20 mouse cellular contexts compared by ENCODE assay signal in the genomic region with DNA sequence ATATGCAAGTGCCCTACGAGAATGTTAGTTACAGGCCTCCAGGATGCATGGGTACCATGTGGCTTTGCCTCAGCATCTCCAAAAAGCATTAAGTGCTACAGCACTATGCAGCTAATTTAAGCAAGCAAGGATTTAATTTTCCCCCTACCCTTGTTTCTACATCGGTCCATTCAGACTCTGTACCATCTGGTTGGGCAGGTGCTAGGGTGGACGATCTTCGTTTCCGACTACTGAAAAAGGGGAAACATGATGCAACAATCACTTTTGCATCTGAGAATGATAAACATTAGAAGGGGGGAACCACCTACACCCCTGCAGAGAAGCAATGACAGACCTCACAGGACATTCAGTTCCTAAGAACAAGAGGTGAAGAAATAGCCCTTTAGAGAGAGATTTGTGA. TPM values are rescaled to one million over a fixed set of nuclear protein-coding genes. Genes with fewer than 3 reads are reported as not detected.
DNase-seq lines count a peak whose midpoint lies in the region; ATAC-seq and TF ChIP-seq lines count a peak whose summit lies in the region.
"Had no signal": no experiment of that assay in that cellular context is flagged by ENCODE, and none has a peak within 500 bp of the region (broad histone marks: within the 10 kb centered on the region; RNA-seq: fewer than 3 reads in every experiment).

No protein-coding gene starts in this region.

- peaks cover 78% of the 10 kb centered on the region for H3K4me1 ChIP-seq in G1E (ENCODE audit: insufficient read depth, low read depth, low read length)

- no peak for TF ChIP-seq CTCF in G1E (IDR thresholded peaks at IDR 0.05; ENCODE audit: low read depth, low read length)

- ATAC-seq in G1E (ENCODE audit: extremely low read depth, insufficient number of reproducible peaks, low FRiP score, poor library complexity, severe bottlenecking) = no peak
- peak; percentile 35 for ATAC-seq in granulocyte monocyte progenitor cell, adult 5-6 weeks (replicated peaks; ENCODE audit: poor library complexity, severe bottlenecking)
- ATAC-seq: activated CD4-positive, CD25-positive, alpha-beta regulatory T cell, adult 4 months; forebrain, embryonic 13.5 days; forebrain, embryonic 15.5 days; forebrain, postnatal 0 days; Patski had no signal

- peak; percentile 59 for DNase-seq in heart, adult 11 months
- DNase-seq in heart, adult 8-10 months (ENCODE audit: low spot score) = no peak
- DNase-seq in A20 (ENCODE audit: low read depth, low spot score) (peak; percentile 54), G1E (ENCODE audit: low spot score) (no peak)
- no peak for DNase-seq in ovary, postnatal 14 days (ENCODE audit: low spot score)
- no peak for DNase-seq in neural tube, embryonic 10.5 days (ENCODE audit: extremely low spot score, low spot score)
- DNase-seq: adrenal gland, adult 8-10 months; cerebellum, adult 11-12 months; cerebellum, adult 2 months; cerebellum, adult 9-10 months; cerebellum, postnatal 10 days; cerebellum, postnatal 25 days; forebrain, postnatal 0 days had no signal

- peaks cover 66% of the 10 kb centered on the region for H3K36me3 ChIP-seq in G1E (replicated peaks)

- no peaks in the 10 kb centered on the region for H3K9me3 ChIP-seq in G1E (replicated peaks)
- H3K9me3 ChIP-seq: embryonic facial prominence, embryonic 10.5 days; embryonic facial prominence, embryonic 12.5 days; forebrain, embryonic 13.5 days; forebrain, embryonic 15.5 days had no signal

- peak overlapping the region; percentile 13; the same call in 1 of the 2 replicates for H3K4me3 ChIP-seq in G1E (ENCODE audit: low read depth, low read length)
- H3K4me3 ChIP-seq: embryonic facial prominence, embryonic 10.5 days; embryonic facial prominence, embryonic 12.5 days; forebrain, embryonic 13.5 days; forebrain, embryonic 15.5 days had no signal

- no peaks in the 10 kb centered on the region for H3K27me3 ChIP-seq in G1E (ENCODE audit: insufficient read depth, low read length)
- H3K27me3 ChIP-seq: embryonic facial prominence, embryonic 12.5 days; forebrain, embryonic 13.5 days; forebrain, embryonic 15.5 days; Patski had no signal

RNA-seq across cellular contexts. Expression of a gene that starts 5.1 kb away (rescaled TPM):
- total RNA-seq in heart, adult 8-10 months (2022) = 1,000 to 10,000 TPM; 1,398 to 1,706 (median 1,515) TPM
- 2,957 and 3,127 TPM in 2 replicates for total RNA-seq in G1E (2014; fragmentation: Nextera tagmentation)
- total RNA-seq in G1E (2017) = 4,483 and 5,713 TPM in 2 replicates
- polyA plus RNA-seq in G1E (2012) = 43,340 and 52,062 TPM in 2 replicates
- 3,366 and 4,270 TPM in 2 replicates for total RNA-seq in granulocyte monocyte progenitor cell, adult 5-6 weeks (2014; fragmentation: Nextera tagmentation)
- total RNA-seq in granulocyte monocyte progenitor cell, adult 5-6 weeks (2017) = 4,896 and 5,913 TPM in 2 replicates

RNA-seq across cellular contexts. Expression of a gene that starts 27.1 kb away (rescaled TPM):
- 1 to 10 TPM in 3 of 4 experiments, under 1 TPM in 1; 0.56 to 2.3 (median 1.4) TPM for total RNA-seq in heart, adult 8-10 months (2022)
- total RNA-seq in G1E (2014; fragmentation: Nextera tagmentation) = 280 and 288 TPM in 2 replicates
- total RNA-seq in G1E (2017) = 188 and 271 TPM in 2 replicates
- polyA plus RNA-seq in G1E (2012) = 36.0 and 48.7 TPM in 2 replicates
- 32.7 and 46.7 TPM in 2 replicates for total RNA-seq in granulocyte monocyte progenitor cell, adult 5-6 weeks (2014; fragmentation: Nextera tagmentation)
- total RNA-seq in granulocyte monocyte progenitor cell, adult 5-6 weeks (2017) = 146 and 173 TPM in 2 replicates

Comparison
In these comparisons a context has a peak if more than half of its experiments do, and no peak if none do; other contexts are left out.
1. DNase-seq: peak in heart, adult 11 months (single experiment) and A20 (single experiment); none in heart, adult 8-10 months (single experiment), G1E (single experiment), ovary, postnatal 14 days (single experiment) and neural tube, embryonic 10.5 days (single experiment).
2. RNA of a gene that starts 27.1 kb away (total RNA-seq): 188 to 288 TPM in G1E and 32.7 to 173 TPM in granulocyte monocyte progenitor cell, adult 5-6 weeks; 0.56 to 2.3 TPM in heart, adult 8-10 months; every median in the first group is over 10 times any median in the second.